Mouse (Mus musculus) embryonic facial prominence, embryonic 11.5 days (tissue): ENCODE measurements at regions not wholly inside any gene's neighbourhood (a gene's known extent, or its start where the extent isn't known, plus 50 kb on each side); places are given as distances from the start of the nearest gene placed in this dataset.

Source experiments
- ATAC-seq: fragments of 200-750 bp; cut with Nextera tagmentation; replicated peaks from 2 replicates; pipeline ENCODE4 v1.8.0; 2017; ENCODE audit warnings: low read depth; ENCODE audit not compliant: insufficient number of reproducible peaks, low FRiP score, low TSS enrichment
- DNase-seq: peaks from one replicate; pipeline ENCODE4 v3.0.0-alpha.2; 2015; ENCODE audit warnings: low spot score
- H3K27ac ChIP-seq: fragments of 300-500 bp; sonication (generic); replicated peaks from 2 replicates; pipeline ENCODE4 v1.5.1; 2014; ENCODE audit warnings: mild to moderate bottlenecking, low read depth, low read length, control low read depth
- H3K27me3 ChIP-seq: fragments of 300-500 bp; sonication (generic); 2 replicates; pipeline ENCODE4 v1.6.1; 2014; ENCODE audit warnings: mild to moderate bottlenecking, low read length, moderate library complexity, mixed read lengths; ENCODE audit not compliant: control insufficient read depth, insufficient read depth
- H3K36me3 ChIP-seq: fragments of 300-500 bp; sonication (generic); replicated peaks from 2 replicates; pipeline ENCODE4 v1.6.1; 2014; ENCODE audit warnings: low read depth, mild to moderate bottlenecking, low read length, moderate library complexity, mixed read lengths; ENCODE audit not compliant: control insufficient read depth, insufficient read depth
- H3K4me1 ChIP-seq: fragments of 300-500 bp; sonication (generic); 2 replicates; pipeline ENCODE4 v1.6.1; 2014; ENCODE audit warnings: low read length, mixed read lengths; ENCODE audit not compliant: control insufficient read depth, insufficient read depth
- H3K4me2 ChIP-seq: fragments of 300-500 bp; sonication (generic); 2 replicates; pipeline ENCODE4 v1.6.1; 2014; ENCODE audit warnings: low read depth, mild to moderate bottlenecking, control low read depth, low read length, moderate library complexity
- H3K4me3 ChIP-seq: fragments of 300-500 bp; sonication (generic); 2 replicates; pipeline ENCODE4 v1.5.1; 2014; ENCODE audit warnings: low read depth, low read length, control low read depth
- H3K9ac ChIP-seq: fragments of 300-500 bp; sonication (generic); replicated peaks from 2 replicates; pipeline ENCODE4 v1.6.1; 2014; ENCODE audit warnings: mild to moderate bottlenecking, control low read depth, low read length
- H3K9me3 ChIP-seq: fragments of 300-500 bp; sonication (generic); replicated peaks from 2 replicates; pipeline ENCODE4 v1.6.1; 2016; ENCODE audit warnings: mild to moderate bottlenecking, low read length, inconsistent platforms, mixed read lengths; ENCODE audit not compliant: control insufficient read depth
- WGBS: fragments of 180-500 bp; shearing (Covaris S2); extraction: QIAGEN DNeasy Blood & Tissue Kit; methylation state at CpG from one replicate; pipeline ENCODE4 v1.1.7; 2014; 5-methylcytosine and 5-hydroxymethylcytosine counted together

- Histone ChIP-seq H3K27ac (no peak overlapping the region), H3K4me2 (no peak overlapping the region), H3K36me3 (no peaks in the 10 kb centered on the region), H3K4me1 (no peaks in the 10 kb centered on the region), H3K4me3 (no peak overlapping the region), H3K27me3 (no peaks in the 10 kb centered on the region), H3K9me3 (no peaks in the 10 kb centered on the region; the same call in 1 of the 2 replicates), H3K9ac (no peak overlapping the region)
- ATAC-seq (no peak), DNase-seq (no peak)
- WGBS, result 76% methylated on average over 2 of the region's 2 CpGs
These were observed 147.8 kb upstream of the Eif4g2 start for GRCm38 (mm10) chr7:111230630-111231029.

GRCm38 (mm10) chr7:111227082-111227481 lies 144.3 kb upstream of the Eif4g2 start:
- H3K4me3 ChIP-seq, result no peak overlapping the region

GRCm38 (mm10) chr7:111226026-111226656 lies 143.3 kb upstream of the Eif4g2 start:
- Histone ChIP-seq H3K4me3 (no peak overlapping the region), H3K27ac (no peak overlapping the region), H3K27me3 (no peaks in the 10 kb centered on the region), H3K9ac (no peak overlapping the region), H3K9me3 (no peaks in the 10 kb centered on the region; the same call in 1 of the 2 replicates), H3K4me2 (no peak overlapping the region), H3K4me1 (no peaks in the 10 kb centered on the region), H3K36me3 (no peaks in the 10 kb centered on the region)
- DNase-seq (no peak), ATAC-seq (no peak)
- 91% methylated on average over 1 of the region's 1 CpGs for WGBS

More at GRCm38 (mm10) chr7:111227082-111227481, 144.3 kb upstream of the Eif4g2 start:
- H3K9ac ChIP-seq, result no peak overlapping the region
- H3K27me3 ChIP-seq, result no peaks in the 10 kb centered on the region
- no peaks in the 10 kb centered on the region for H3K36me3 ChIP-seq
- H3K4me2 ChIP-seq, result no peak overlapping the region
- no peak for DNase-seq
- ATAC-seq, result no peak
- WGBS, result 74% methylated on average over 3 of the region's 3 CpGs
- H3K4me1 ChIP-seq, result no peaks in the 10 kb centered on the region
- no peak overlapping the region for H3K27ac ChIP-seq
- H3K9me3 ChIP-seq, result no peaks in the 10 kb centered on the region; the same call in 1 of the 2 replicates

- Histone ChIP-seq H3K4me2 (no peak overlapping the region), H3K36me3 (no peaks in the 10 kb centered on the region), H3K27me3 (no peaks in the 10 kb centered on the region), H3K4me1 (no peaks in the 10 kb centered on the region), H3K9ac (no peak overlapping the region), H3K4me3 (no peak overlapping the region), H3K27ac (no peak overlapping the region), H3K9me3 (no peaks in the 10 kb centered on the region)
- WGBS, result 81% methylated on average over 5 of the region's 5 CpGs
- ATAC-seq (no peak), DNase-seq (no peak)
These were observed 132.8 kb upstream of the Eif4g2 start for GRCm38 (mm10) chr7:111215586-111215985.

- Histone ChIP-seq H3K4me2 (no peak overlapping the region), H3K36me3 (no peaks in the 10 kb centered on the region), H3K4me1 (no peaks in the 10 kb centered on the region), H3K9ac (no peak overlapping the region), H3K27ac (no peak overlapping the region), H3K27me3 (no peaks in the 10 kb centered on the region), H3K4me3 (no peak overlapping the region), H3K9me3 (no peaks in the 10 kb centered on the region)
- 84% methylated on average over 6 of the region's 6 CpGs for WGBS
- no peak for DNase-seq
- ATAC-seq, result no peak
These were observed 131.5 kb upstream of the Eif4g2 start for GRCm38 (mm10) chr7:111214226-111214906.

GRCm38 (mm10) chr7:111212188-111212587 lies 129.4 kb upstream of the Eif4g2 start:
- no peak overlapping the region for H3K9ac ChIP-seq

GRCm38 (mm10) chr7:111211641-111212040 lies 128.8 kb upstream of the Eif4g2 start:
- Histone ChIP-seq H3K9me3 (no peaks in the 10 kb centered on the region), H3K4me3 (no peak overlapping the region), H3K27ac (no peak overlapping the region), H3K4me2 (no peak overlapping the region), H3K9ac (no peak overlapping the region), H3K36me3 (no peaks in the 10 kb centered on the region), H3K27me3 (no peaks in the 10 kb centered on the region), H3K4me1 (no peaks in the 10 kb centered on the region)
- WGBS, result 65% methylated on average over 11 of the region's 11 CpGs
- DNase-seq, result no peak
- ATAC-seq, result no peak; the same call in 1 of the 2 replicates

More at GRCm38 (mm10) chr7:111212188-111212587, 129.4 kb upstream of the Eif4g2 start:
- Histone ChIP-seq H3K27ac (no peak overlapping the region), H3K4me1 (no peaks in the 10 kb centered on the region), H3K4me3 (no peak overlapping the region), H3K4me2 (no peak overlapping the region), H3K27me3 (no peaks in the 10 kb centered on the region), H3K36me3 (no peaks in the 10 kb centered on the region), H3K9me3 (no peaks in the 10 kb centered on the region)
- WGBS, result 80% methylated on average over 5 of the region's 5 CpGs
- DNase-seq (no peak), ATAC-seq (no peak)

- Histone ChIP-seq H3K27me3 (no peaks in the 10 kb centered on the region), H3K4me3 (no peak overlapping the region), H3K4me2 (no peak overlapping the region), H3K9me3 (no peaks in the 10 kb centered on the region), H3K9ac (no peak overlapping the region), H3K27ac (no peak overlapping the region), H3K36me3 (no peaks in the 10 kb centered on the region), H3K4me1 (no peaks in the 10 kb centered on the region)
- no peak for DNase-seq
- WGBS, result 78% methylated on average over 8 of the region's 8 CpGs
- ATAC-seq, result no peak
These were observed 127.5 kb upstream of the Eif4g2 start for GRCm38 (mm10) chr7:111210282-111210681.
